Mouse (Mus musculus) neutrophil, adult 83 days (primary cell): ENCODE measurements around the gene Rpl19. TPM values are rescaled to one million over a fixed set of nuclear protein-coding genes. Genes with fewer than 3 reads are reported as not detected.

Experiments used
- total RNA-seq, 2 experiments: library from RNA; stranded (reverse); gene quantifications; one replicate each; pipeline ENCODE4 v1.2.4; 2023

Rpl19 gene
- 100 to 1,000 TPM; 699 to 703 TPM for total RNA-seq

GRCm38 (mm10) chr11:98026570-98027296 lies at the start of gene Rpl19:
Rpl19 (plus strand) TSS chr11:98026710.

GRCm38 (mm10) chr11:97985727-97986677 lies 40.5 kb upstream of the Rpl19 start, which contains the start of gene Plxdc1:
Plxdc1 (minus strand) TSS chr11:97986444.

GRCm38 (mm10) chr11:97995564-97996288 lies 30.8 kb upstream of the Rpl19 start, which contains the start of gene Arl5c:
Arl5c (minus strand) TSS chr11:97996181.

GRCm38 (mm10) chr11:98022555-98023371 lies 3.7 kb upstream of the Rpl19 start, which contains the start of gene Cacnb1:
Cacnb1 (minus strand) TSS chr11:98023034.

GRCm38 (mm10) chr11:98052989-98053834 lies 26.7 kb downstream of the Rpl19 start, which contains the start of gene Stac2:
Stac2 (minus strand) TSS chr11:98053462.

Other genes starting within 250 kb of the Rpl19 start
- gene Rpl23, start 244.3 kb upstream of the Rpl19 start, total RNA-seq = 100 to 1,000 TPM; 609 to 647 TPM
- 100 to 1,000 TPM; 326 to 330 TPM for gene Lasp1, start 227.7 kb upstream of the Rpl19 start, total RNA-seq
- gene B230217C12Rik, start 185.9 kb upstream of the Rpl19 start, total RNA-seq = under 1 TPM; 0.70 to 0.90 TPM
- under 1 TPM in 1 of 2 experiments, not detected in 1; 0.72 TPM for gene Fbxo47, start 142.6 kb upstream of the Rpl19 start, total RNA-seq
- gene Plxdc1, start 40.3 kb upstream of the Rpl19 start, total RNA-seq = 10 to 100 TPM; 10.2 to 11.1 TPM
- gene Arl5c, start 30.5 kb upstream of the Rpl19 start, total RNA-seq = 10 to 100 TPM; 25.0 to 28.2 TPM
- 1 to 10 TPM; 1.4 to 1.5 TPM for gene Cacnb1, start 3.7 kb upstream of the Rpl19 start, total RNA-seq
- gene Stac2, start 26.8 kb downstream of the Rpl19 start, total RNA-seq = not detected
- gene Fbxl20, start 123.7 kb downstream of the Rpl19 start, total RNA-seq = 10 to 100 TPM; 25.3 to 28.0 TPM
- 10 to 100 TPM; 34.2 to 40.5 TPM for gene Med1, start 166.6 kb downstream of the Rpl19 start, total RNA-seq
- gene Cdk12, start 176.3 kb downstream of the Rpl19 start, total RNA-seq = 10 to 100 TPM; 69.7 to 77.0 TPM